Mouse (Mus musculus): Measurements from ENCODE around the gene Ldlrad3. TPM values are rescaled to one million over a fixed set of nuclear protein-coding genes. Genes with fewer than 3 reads are reported as not detected.

Gene Ldlrad3
- polyA plus RNA-seq, 1 experiment from 2014 or later, result 24.6 TPM

GRCm38 (mm10) chr2:102127791-102128387 lies 58.3 kb downstream of the Ldlrad3 start:
- Histone ChIP-seq H3K4me1 (ENCODE audit: control insufficient read depth, insufficient read depth, low read depth, low read length) (peaks cover 10% of the 10 kb centered on the region), H3K27me3 (replicated peaks; ENCODE audit: control insufficient read depth, insufficient read depth, low read length) (no peaks in the 10 kb centered on the region), H3K4me2 (ENCODE audit: low read length) (no peak overlapping the region), H3K27ac (ENCODE audit: low read depth, low read length) (no peak overlapping the region), H3K4me3 (ENCODE audit: low read length) (no peak overlapping the region), H3K9ac (ENCODE audit: low read depth, low read length) (no peak overlapping the region), H3K9me3 (ENCODE audit: control insufficient read depth, low read length) (no peaks in the 10 kb centered on the region), H3K36me3 (ENCODE audit: control insufficient read depth, insufficient read depth, low read length) (no peaks in the 10 kb centered on the region)
- WGBS, result 71% methylated on average over 8 of the region's 8 CpGs
- ATAC-seq, result peak; percentile 10; the same call in 1 of the 2 replicates

GRCm38 (mm10) chr2:102127221-102127620 lies 59.0 kb downstream of the Ldlrad3 start:
- Histone ChIP-seq H3K4me2 (ENCODE audit: low read length) (no peak overlapping the region), H3K4me1 (ENCODE audit: control insufficient read depth, insufficient read depth, low read depth, low read length) (peaks cover 10% of the 10 kb centered on the region), H3K27me3 (replicated peaks; ENCODE audit: control insufficient read depth, insufficient read depth, low read length) (no peaks in the 10 kb centered on the region), H3K9me3 (ENCODE audit: control insufficient read depth, low read length) (no peaks in the 10 kb centered on the region), H3K4me3 (ENCODE audit: low read length) (no peak overlapping the region), H3K27ac (ENCODE audit: low read depth, low read length) (no peak overlapping the region), H3K36me3 (ENCODE audit: control insufficient read depth, insufficient read depth, low read length) (no peaks in the 10 kb centered on the region), H3K9ac (ENCODE audit: low read depth, low read length) (no peak overlapping the region)
- ATAC-seq, result no peak
- 75% methylated on average over 9 of the region's 9 CpGs for WGBS

DNA sequence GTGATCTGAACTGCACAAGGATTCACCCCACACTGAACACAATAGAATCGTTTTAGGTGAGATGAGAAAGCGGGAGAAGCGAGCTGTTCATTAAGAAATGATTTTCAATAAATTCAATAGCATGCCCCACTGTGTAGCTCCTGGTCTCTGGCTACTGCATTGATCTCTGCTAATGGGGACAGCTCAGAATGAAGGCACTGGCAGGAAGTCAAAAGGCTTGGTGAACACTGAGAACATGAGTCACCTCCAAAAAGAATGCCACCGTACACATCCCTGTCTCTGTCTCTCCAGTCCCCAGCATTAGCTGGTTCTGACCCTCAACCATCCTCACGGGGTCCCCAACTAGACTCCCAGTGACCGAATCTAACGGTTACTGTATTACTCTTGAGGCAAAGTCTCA lies 60.1 kb downstream of the Ldlrad3 start:
- Histone ChIP-seq H3K27me3 (replicated peaks; ENCODE audit: control insufficient read depth, insufficient read depth, low read length) (no peaks in the 10 kb centered on the region), H3K4me3 (ENCODE audit: low read length) (no peak overlapping the region), H3K36me3 (ENCODE audit: control insufficient read depth, insufficient read depth, low read length) (no peaks in the 10 kb centered on the region), H3K4me1 (ENCODE audit: control insufficient read depth, insufficient read depth, low read depth, low read length) (peaks cover 18% of the 10 kb centered on the region), H3K4me2 (ENCODE audit: low read length) (no peak overlapping the region), H3K9me3 (ENCODE audit: control insufficient read depth, low read length) (no peaks in the 10 kb centered on the region), H3K9ac (ENCODE audit: low read depth, low read length) (no peak overlapping the region), H3K27ac (ENCODE audit: low read depth, low read length) (no peak overlapping the region)
- ATAC-seq, result no peak
- WGBS, result 83% methylated on average over 7 of the region's 7 CpGs

DNA sequence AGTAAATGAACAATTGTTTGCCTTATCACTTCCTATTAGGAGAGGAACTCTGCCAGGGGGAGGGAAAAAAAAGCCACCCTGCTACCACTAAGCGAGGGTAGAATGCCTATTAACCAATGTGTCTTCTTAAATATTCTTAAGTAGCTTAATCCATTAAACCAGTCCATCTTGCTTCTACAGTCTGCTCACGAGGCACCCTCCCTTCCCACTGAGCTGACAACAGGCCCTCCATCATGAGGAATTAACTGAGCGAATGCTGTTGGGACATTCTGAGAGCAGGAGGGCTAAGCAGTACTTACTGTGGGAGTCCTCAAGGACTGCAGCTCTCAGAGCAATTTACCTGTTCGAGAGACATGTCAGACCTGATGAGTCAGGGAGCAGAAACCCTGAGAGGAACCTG lies 61.1 kb downstream of the Ldlrad3 start:
- H3K27ac ChIP-seq (ENCODE audit: low read depth, low read length), result no peak overlapping the region
- no peaks in the 10 kb centered on the region for H3K9me3 ChIP-seq (ENCODE audit: control insufficient read depth, low read length)
- ATAC-seq, result no peak
- no peaks in the 10 kb centered on the region for H3K36me3 ChIP-seq (ENCODE audit: control insufficient read depth, insufficient read depth, low read length)
- no peaks in the 10 kb centered on the region for H3K27me3 ChIP-seq (replicated peaks; ENCODE audit: control insufficient read depth, insufficient read depth, low read length)
- no peak overlapping the region for H3K4me2 ChIP-seq (ENCODE audit: low read length)
- WGBS, result 72% methylated on average over 4 of the region's 4 CpGs
- H3K4me3 ChIP-seq (ENCODE audit: low read length), result no peak overlapping the region
- H3K9ac ChIP-seq (ENCODE audit: low read depth, low read length), result no peak overlapping the region
- H3K4me1 ChIP-seq (ENCODE audit: control insufficient read depth, insufficient read depth, low read depth, low read length), result peaks cover 20% of the 10 kb centered on the region

DNA sequence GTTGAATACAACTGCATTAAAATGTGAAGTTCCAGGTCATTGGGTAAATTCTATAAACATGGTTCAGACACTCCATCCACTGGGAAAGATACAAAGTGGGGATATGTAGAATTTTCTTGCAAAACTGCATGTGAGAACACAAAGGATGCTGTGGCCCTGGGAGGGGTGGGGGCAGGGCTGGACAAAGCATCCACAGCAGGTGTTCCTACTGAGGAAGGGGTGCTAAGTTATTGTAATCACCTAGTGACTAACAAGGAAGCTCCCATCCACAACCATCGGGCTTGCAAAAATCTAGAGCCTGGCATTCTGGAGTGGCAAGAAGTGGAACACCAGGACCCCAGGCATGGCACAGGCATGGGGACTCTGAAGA lies 64.1 kb downstream of the Ldlrad3 start:
- 46% methylated on average over 1 of the region's 1 CpGs for WGBS
- Histone ChIP-seq H3K4me2 (ENCODE audit: low read length) (no peak overlapping the region), H3K4me1 (ENCODE audit: control insufficient read depth, insufficient read depth, low read depth, low read length) (peaks cover 30% of the 10 kb centered on the region), H3K9me3 (ENCODE audit: control insufficient read depth, low read length) (no peaks in the 10 kb centered on the region), H3K27me3 (replicated peaks; ENCODE audit: control insufficient read depth, insufficient read depth, low read length) (no peaks in the 10 kb centered on the region), H3K27ac (ENCODE audit: low read depth, low read length) (no peak overlapping the region), H3K36me3 (ENCODE audit: control insufficient read depth, insufficient read depth, low read length) (no peaks in the 10 kb centered on the region), H3K4me3 (ENCODE audit: low read length) (no peak overlapping the region), H3K9ac (ENCODE audit: low read depth, low read length) (no peak overlapping the region)
- ATAC-seq, result no peak

GRCm38 (mm10) chr2:102121440-102122145 lies 64.6 kb downstream of the Ldlrad3 start:
- no peak overlapping the region for H3K4me3 ChIP-seq (ENCODE audit: low read length)
- H3K4me1 ChIP-seq (ENCODE audit: control insufficient read depth, insufficient read depth, low read depth, low read length), result peaks cover 31% of the 10 kb centered on the region
- no peak overlapping the region for H3K27ac ChIP-seq (ENCODE audit: low read depth, low read length)
- H3K36me3 ChIP-seq (ENCODE audit: control insufficient read depth, insufficient read depth, low read length), result no peaks in the 10 kb centered on the region
- H3K9ac ChIP-seq (ENCODE audit: low read depth, low read length), result no peak overlapping the region; the same call in 1 of the 2 replicates
- H3K27me3 ChIP-seq (replicated peaks; ENCODE audit: control insufficient read depth, insufficient read depth, low read length), result no peaks in the 10 kb centered on the region
- no peaks in the 10 kb centered on the region for H3K9me3 ChIP-seq (ENCODE audit: control insufficient read depth, low read length)
- ATAC-seq, result no peak
- WGBS, result 48% methylated on average over 4 of the region's 4 CpGs
- no peak overlapping the region for H3K4me2 ChIP-seq (ENCODE audit: low read length)

DNA sequence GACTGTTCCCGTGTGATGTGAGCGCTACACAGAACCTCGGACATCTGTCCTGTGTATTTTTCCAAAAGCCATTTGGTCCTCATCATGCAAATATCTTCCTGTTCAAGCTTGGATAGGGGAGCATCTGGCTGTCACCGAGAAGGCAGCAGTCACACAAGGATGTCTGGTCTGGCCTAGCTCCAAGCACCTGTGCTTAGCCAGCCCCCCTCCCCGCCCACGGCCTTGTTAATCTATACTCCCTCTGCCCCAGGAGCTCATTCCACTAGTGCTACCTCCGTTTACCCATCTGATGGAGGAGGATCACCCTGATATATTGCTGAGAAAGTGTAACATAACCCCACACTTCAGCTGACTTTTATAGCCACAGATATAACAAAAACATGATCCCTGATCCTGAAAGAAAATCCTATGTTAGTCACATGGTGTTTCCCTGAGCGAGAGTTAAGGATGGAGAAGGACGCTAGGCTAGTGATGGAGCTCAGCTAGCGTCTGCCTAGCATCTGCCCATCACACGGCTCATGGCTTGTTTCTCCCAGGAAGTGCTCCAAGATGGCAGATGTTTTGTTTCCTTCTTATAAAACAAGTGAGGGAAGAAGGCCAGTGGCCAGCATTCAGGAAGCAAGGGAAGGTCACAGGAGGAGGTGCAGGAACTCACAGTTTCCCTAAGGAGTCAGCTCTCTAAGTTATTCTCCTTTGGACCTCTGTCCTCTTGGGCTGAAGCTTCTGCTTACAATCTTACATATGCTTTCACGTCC lies 66.3 kb downstream of the Ldlrad3 start:
- WGBS, result 55% methylated on average over 12 of the region's 12 CpGs
- Histone ChIP-seq H3K4me2 (ENCODE audit: low read length) (no peak overlapping the region), H3K9me3 (ENCODE audit: control insufficient read depth, low read length) (no peaks in the 10 kb centered on the region), H3K27ac (ENCODE audit: low read depth, low read length) (no peak overlapping the region), H3K27me3 (replicated peaks; ENCODE audit: control insufficient read depth, insufficient read depth, low read length) (no peaks in the 10 kb centered on the region), H3K9ac (ENCODE audit: low read depth, low read length) (no peak overlapping the region), H3K4me3 (ENCODE audit: low read length) (no peak overlapping the region), H3K4me1 (ENCODE audit: control insufficient read depth, insufficient read depth, low read depth, low read length) (peaks cover 32% of the 10 kb centered on the region), H3K36me3 (ENCODE audit: control insufficient read depth, insufficient read depth, low read length) (no peaks in the 10 kb centered on the region)
- ATAC-seq, result peak; percentile 22

DNA sequence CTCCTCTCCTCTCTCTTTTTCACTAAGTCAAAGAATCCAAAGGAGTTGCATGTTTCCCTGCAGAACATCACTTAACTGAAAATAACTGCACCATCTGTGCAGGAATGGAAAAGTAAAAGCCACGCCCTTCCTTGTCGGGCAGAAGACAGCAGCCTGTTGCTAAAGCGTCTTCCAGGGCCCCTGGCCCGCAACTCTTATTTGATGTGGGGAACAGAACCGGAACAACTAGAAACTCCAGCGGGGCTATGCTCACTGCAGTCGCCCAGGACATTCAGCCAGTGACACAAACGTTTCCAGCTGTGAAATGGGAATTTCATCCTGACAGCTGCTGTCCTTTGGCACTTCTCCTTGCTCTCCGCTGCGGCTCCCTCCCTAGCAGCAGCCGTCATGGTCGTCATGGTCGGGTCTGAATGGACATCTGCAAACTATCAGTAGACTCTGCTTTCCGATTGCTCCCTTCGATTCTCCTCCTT lies 67.2 kb downstream of the Ldlrad3 start:
- Histone ChIP-seq H3K4me3 (ENCODE audit: low read length) (no peak overlapping the region), H3K4me1 (ENCODE audit: control insufficient read depth, insufficient read depth, low read depth, low read length) (peaks cover 32% of the 10 kb centered on the region), H3K9ac (ENCODE audit: low read depth, low read length) (0 out of 2 replicates have a peak overlapping the region, but pooled peaks have one; percentile 5), H3K27ac (ENCODE audit: low read depth, low read length) (no peak overlapping the region), H3K4me2 (ENCODE audit: low read length) (peak overlapping the region; percentile 10; the same call in 1 of the 2 replicates), H3K9me3 (ENCODE audit: control insufficient read depth, low read length) (no peaks in the 10 kb centered on the region), H3K27me3 (replicated peaks; ENCODE audit: control insufficient read depth, insufficient read depth, low read length) (no peaks in the 10 kb centered on the region), H3K36me3 (ENCODE audit: control insufficient read depth, insufficient read depth, low read length) (no peaks in the 10 kb centered on the region)
- WGBS, result 27% methylated on average over 15 of the region's 15 CpGs
- ATAC-seq, result 0 out of 2 replicates have a peak, but pooled peaks have one; percentile 1

GRCm38 (mm10) chr2:102117402-102117760 lies 68.8 kb downstream of the Ldlrad3 start:
- H3K4me2 ChIP-seq (ENCODE audit: low read length), result no peak overlapping the region
- H3K9me3 ChIP-seq (ENCODE audit: control insufficient read depth, low read length), result no peaks in the 10 kb centered on the region
- no peak overlapping the region for H3K9ac ChIP-seq (ENCODE audit: low read depth, low read length)
- H3K27ac ChIP-seq (ENCODE audit: low read depth, low read length), result no peak overlapping the region
- no peaks in the 10 kb centered on the region for H3K36me3 ChIP-seq (ENCODE audit: control insufficient read depth, insufficient read depth, low read length)
- 0 out of 2 replicates have a peak, but pooled peaks have one; percentile 41 for ATAC-seq
- 38% methylated on average over 6 of the region's 6 CpGs for WGBS
- no peak overlapping the region for H3K4me3 ChIP-seq (ENCODE audit: low read length)
- peaks cover 32% of the 10 kb centered on the region for H3K4me1 ChIP-seq (ENCODE audit: control insufficient read depth, insufficient read depth, low read depth, low read length)
- H3K27me3 ChIP-seq (replicated peaks; ENCODE audit: control insufficient read depth, insufficient read depth, low read length), result no peaks in the 10 kb centered on the region
